Mouse (Mus musculus) liver, embryonic 15.5 days (tissue): Measurements from ENCODE around the gene Far2. TPM values are rescaled to one million over a fixed set of nuclear protein-coding genes. Genes with fewer than 3 reads are reported as not detected.

Source experiments
- ATAC-seq: fragments of 200-750 bp; cut with Nextera tagmentation; 2 replicates; pipeline ENCODE4 v1.8.0; 2017; ENCODE audit warnings: moderate number of reproducible peaks, mild to moderate bottlenecking, moderate library complexity; ENCODE audit not compliant: insufficient read depth
- H3K27ac ChIP-seq: fragments of 300-500 bp; sonication (generic); replicated peaks from 2 replicates; pipeline ENCODE4 v1.5.1; 2015; ENCODE audit warnings: mild to moderate bottlenecking, inconsistent platforms
- H3K27me3 ChIP-seq: fragments of 300-500 bp; sonication (generic); 2 replicates; pipeline ENCODE4 v1.6.1; 2015; ENCODE audit warnings: mild to moderate bottlenecking, inconsistent platforms
- H3K36me3 ChIP-seq: fragments of 300-500 bp; sonication (generic); replicated peaks from 2 replicates; pipeline ENCODE4 v1.6.1; 2015; ENCODE audit warnings: moderate library complexity, mild to moderate bottlenecking, inconsistent platforms
- H3K4me1 ChIP-seq: fragments of 300-500 bp; sonication (generic); replicated peaks from 2 replicates; pipeline ENCODE4 v1.6.1; 2015; ENCODE audit warnings: inconsistent platforms
- H3K4me2 ChIP-seq: fragments of 300-500 bp; sonication (generic); 2 replicates; pipeline ENCODE4 v1.6.1; 2015; ENCODE audit warnings: moderate library complexity, mild to moderate bottlenecking, inconsistent platforms
- H3K4me3 ChIP-seq: fragments of 300-500 bp; sonication (generic); replicated peaks from 2 replicates; pipeline ENCODE4 v1.5.1; 2015; ENCODE audit warnings: mild to moderate bottlenecking, inconsistent platforms
- H3K9ac ChIP-seq: fragments of 300-500 bp; sonication (generic); 2 replicates; pipeline ENCODE4 v1.6.1; 2015; ENCODE audit warnings: moderate library complexity, mild to moderate bottlenecking, inconsistent platforms
- H3K9me3 ChIP-seq: fragments of 300-500 bp; sonication (generic); replicated peaks from 2 replicates; pipeline ENCODE4 v1.6.1; 2016; ENCODE audit warnings: inconsistent platforms
- WGBS: fragments of 180-500 bp; shearing (Covaris S2); methylation state at CpG from one replicate; pipeline ENCODE4 v1.1.7; 2015; ENCODE audit warnings: mixed read lengths; ENCODE audit not compliant: insufficient replicate concordance; 5-methylcytosine and 5-hydroxymethylcytosine counted together
- polyA plus RNA-seq: library from polyadenylated mRNA; unstranded; fragments of >200 nt; fragmentation: Nextera tagmentation; extraction: Ambion mirVana; gene quantifications from 2 replicates; pipeline ENCODE4 v1.2.1, GENCODE M21; 2015

Far2 gene
- polyA plus RNA-seq, 1 experiment from 2014 or later, result 1.7 TPM

- Histone ChIP-seq H3K4me1 (no peaks in the 10 kb centered on the region), H3K4me3 (no peak overlapping the region), H3K27ac (no peak overlapping the region), H3K9me3 (no peaks in the 10 kb centered on the region), H3K27me3 (no peaks in the 10 kb centered on the region), H3K9ac (no peak overlapping the region), H3K4me2 (no peak overlapping the region), H3K36me3 (peaks cover 77% of the 10 kb centered on the region)
- 70% methylated on average over 6 of the region's 6 CpGs for WGBS
- no peak for ATAC-seq
Observed at GRCm38 (mm10) chr6:148193972-148194701, 147.1 kb downstream of the Far2 start.

GRCm38 (mm10) chr6:148199177-148199576 lies 152.1 kb downstream of the Far2 start:
- no peak for ATAC-seq
- H3K27ac ChIP-seq, result no peak overlapping the region
- H3K9ac ChIP-seq, result no peak overlapping the region
- H3K4me1 ChIP-seq, result no peaks in the 10 kb centered on the region
- H3K4me2 ChIP-seq, result no peak overlapping the region
- peaks cover 74% of the 10 kb centered on the region for H3K36me3 ChIP-seq
- H3K27me3 ChIP-seq, result no peaks in the 10 kb centered on the region
- no peaks in the 10 kb centered on the region for H3K9me3 ChIP-seq
- H3K4me3 ChIP-seq, result no peak overlapping the region
- WGBS, result 80% methylated on average over 2 of the region's 2 CpGs

- no peaks in the 10 kb centered on the region for H3K9me3 ChIP-seq
- H3K27me3 ChIP-seq, result no peaks in the 10 kb centered on the region
- WGBS, result 80% methylated on average over 3 of the region's 3 CpGs
- H3K27ac ChIP-seq, result no peak overlapping the region
- no peak for ATAC-seq
- H3K4me2 ChIP-seq, result no peak overlapping the region
- no peaks in the 10 kb centered on the region for H3K4me1 ChIP-seq
- H3K9ac ChIP-seq, result no peak overlapping the region
- H3K36me3 ChIP-seq, result peaks cover 70% of the 10 kb centered on the region
- H3K4me3 ChIP-seq, result no peak overlapping the region
Observed at GRCm38 (mm10) chr6:148199729-148200128, 152.7 kb downstream of the Far2 start.

- ATAC-seq, result no peak
Observed at GRCm38 (mm10) chr6:148205134-148205533, 158.1 kb downstream of the Far2 start.

GRCm38 (mm10) chr6:148207522-148207921 lies 160.5 kb downstream of the Far2 start:
- peaks cover 29% of the 10 kb centered on the region for H3K36me3 ChIP-seq
- no peak overlapping the region for H3K4me3 ChIP-seq
- no peak overlapping the region for H3K9ac ChIP-seq
- H3K27ac ChIP-seq, result no peak overlapping the region
- H3K4me1 ChIP-seq, result peaks cover 10% of the 10 kb centered on the region
- H3K27me3 ChIP-seq, result no peaks in the 10 kb centered on the region
- WGBS, result 53% methylated on average over 1 of the region's 1 CpGs
- no peak for ATAC-seq
- no peaks in the 10 kb centered on the region for H3K9me3 ChIP-seq
- no peak overlapping the region for H3K4me2 ChIP-seq

More at GRCm38 (mm10) chr6:148205134-148205533, 158.1 kb downstream of the Far2 start:
- Histone ChIP-seq H3K4me1 (peaks cover 1% of the 10 kb centered on the region), H3K4me3 (no peak overlapping the region), H3K27ac (no peak overlapping the region), H3K27me3 (no peaks in the 10 kb centered on the region), H3K36me3 (peaks cover 48% of the 10 kb centered on the region), H3K4me2 (no peak overlapping the region), H3K9ac (no peak overlapping the region), H3K9me3 (no peaks in the 10 kb centered on the region)
- 67% methylated on average over 1 of the region's 1 CpGs for WGBS

- Histone ChIP-seq H3K4me1 (peaks cover 29% of the 10 kb centered on the region), H3K4me3 (peak overlapping the region; percentile 95), H3K27me3 (no peaks in the 10 kb centered on the region), H3K9ac (peak overlapping the region; percentile 97), H3K9me3 (no peaks in the 10 kb centered on the region), H3K36me3 (0 out of 2 replicates have a peak, but pooled peaks cover 7% of the 10 kb centered on the region), H3K4me2 (peak overlapping the region; percentile 81), H3K27ac (peak overlapping the region; percentile 95)
- ATAC-seq, result peak; percentile 65
- WGBS, result under 1% methylated on average over 51 of the region's 51 CpGs
Observed at GRCm38 (mm10) chr6:148211391-148211876, 164.4 kb downstream of the Far2 start.

GRCm38 (mm10) chr6:148211897-148212680 lies 165.0 kb downstream of the Far2 start, which contains the start of gene Ergic2:
Ergic2 (minus strand) TSS chr6:148212374.
- H3K9ac ChIP-seq, result peak within 1 kb of the TSS; percentile 97
- ATAC-seq, result peak; percentile 98
- peak within 1 kb of the TSS; percentile 95 for H3K4me3 ChIP-seq
- 0 out of 2 replicates have a peak, but pooled peaks cover 11% of the 10 kb centered on the region for H3K36me3 ChIP-seq
- H3K27ac ChIP-seq, result peak within 1 kb of the TSS; percentile 95
- peaks cover 29% of the 10 kb centered on the region for H3K4me1 ChIP-seq
- H3K9me3 ChIP-seq, result no peaks in the 10 kb centered on the region
- WGBS, result under 1% methylated on average over 61 of the region's 61 CpGs
- H3K4me2 ChIP-seq, result peak within 1 kb of the TSS; percentile 81
- H3K27me3 ChIP-seq, result no peaks in the 10 kb centered on the region

GRCm38 (mm10) chr6:148214765-148215164 lies 167.7 kb downstream of the Far2 start:
- WGBS, result under 1% methylated on average over 5 of the region's 5 CpGs
- Histone ChIP-seq H3K4me2 (no peak overlapping the region), H3K27ac (no peak overlapping the region), H3K4me3 (no peak overlapping the region), H3K36me3 (0 out of 2 replicates have a peak, but pooled peaks cover 9% of the 10 kb centered on the region), H3K9me3 (no peaks in the 10 kb centered on the region), H3K9ac (no peak overlapping the region), H3K27me3 (no peaks in the 10 kb centered on the region), H3K4me1 (peaks cover 33% of the 10 kb centered on the region)
- no peak for ATAC-seq

GRCm38 (mm10) chr6:148216752-148217151 lies 169.7 kb downstream of the Far2 start:
- 74% methylated on average over 4 of the region's 4 CpGs for WGBS
- Histone ChIP-seq H3K4me2 (no peak overlapping the region), H3K9ac (no peak overlapping the region), H3K36me3 (0 out of 2 replicates have a peak, but pooled peaks cover 9% of the 10 kb centered on the region), H3K9me3 (no peaks in the 10 kb centered on the region), H3K4me1 (peaks cover 22% of the 10 kb centered on the region), H3K27me3 (no peaks in the 10 kb centered on the region), H3K27ac (no peak overlapping the region), H3K4me3 (no peak overlapping the region)
- no peak for ATAC-seq

- Histone ChIP-seq H3K9ac (no peak overlapping the region), H3K27me3 (no peaks in the 10 kb centered on the region), H3K36me3 (0 out of 2 replicates have a peak, but pooled peaks cover 9% of the 10 kb centered on the region), H3K27ac (no peak overlapping the region), H3K4me2 (no peak overlapping the region), H3K9me3 (no peaks in the 10 kb centered on the region), H3K4me1 (peaks cover 17% of the 10 kb centered on the region), H3K4me3 (no peak overlapping the region)
- WGBS, result 31% methylated on average over 2 of the region's 2 CpGs
- no peak for ATAC-seq
Observed at GRCm38 (mm10) chr6:148218235-148219076, 171.4 kb downstream of the Far2 start.
